8 mouse cellular contexts compared by ENCODE assay signal in genomic region chr11:32137719-32138613, GRCm38 (mm10).
DNase-seq lines count a peak whose midpoint lies in the region; ATAC-seq lines count a peak whose summit lies in the region.
"Had no signal": no experiment of that assay in that cellular context is flagged by ENCODE, and none has a peak within 500 bp of the region (broad histone marks: within the 10 kb centered on the region; RNA-seq: fewer than 3 reads in every experiment).

No protein-coding gene starts in this region.

- peak; percentile 90 for DNase-seq in MN1 (ENCODE audit: low spot score)
- DNase-seq in embryonic facial prominence, embryonic 11.5 days (ENCODE audit: low spot score): peak; percentile 19
- peak; percentile 52 for DNase-seq in kidney, adult 11 months
- peak; percentile 33 for DNase-seq in lung, postnatal 36 days
- DNase-seq in layer of hippocampus, postnatal 25 days (ENCODE audit: extremely low spot score in 1 of 2, low spot score in 1 of 2): no peak
- no peak for DNase-seq in heart, postnatal 25 days (ENCODE audit: low spot score)
- DNase-seq in spleen, adult 12 weeks (ENCODE audit: low spot score): no peak

- no peaks in the 10 kb centered on the region for H3K9me3 ChIP-seq in embryonic facial prominence, embryonic 11.5 days (replicated peaks; ENCODE audit: control insufficient read depth, low read length)

- ATAC-seq in embryonic facial prominence, embryonic 11.5 days (replicated peaks; ENCODE audit: insufficient number of reproducible peaks, low FRiP score, low TSS enrichment, low read depth): 0 out of 2 replicates have a peak, but pooled peaks have one; percentile 50

- H3K4me1 ChIP-seq in embryonic facial prominence, embryonic 11.5 days (ENCODE audit: control insufficient read depth, insufficient read depth, low read length): no peaks in the 10 kb centered on the region; the same call in 1 of the 2 replicates

- 38% methylated on average over 15 of the region's 15 CpGs for WGBS in embryonic facial prominence, embryonic 11.5 days

- H3K27ac ChIP-seq in embryonic facial prominence, embryonic 11.5 days (replicated peaks; ENCODE audit: low read depth, low read length): no peak overlapping the region

- no peaks in the 10 kb centered on the region for H3K36me3 ChIP-seq in embryonic facial prominence, embryonic 11.5 days (replicated peaks; ENCODE audit: control insufficient read depth, insufficient read depth, low read depth, low read length)

- H3K9ac ChIP-seq in embryonic facial prominence, embryonic 11.5 days (replicated peaks; ENCODE audit: low read length): no peak overlapping the region

- H3K27me3 ChIP-seq in embryonic facial prominence, embryonic 11.5 days (ENCODE audit: control insufficient read depth, insufficient read depth, low read length): no peaks in the 10 kb centered on the region

- intact Hi-C loops in heart, postnatal 25 days (cut with DNase I): no loop called here

- H3K4me2 ChIP-seq in embryonic facial prominence, embryonic 11.5 days (ENCODE audit: low read depth, low read length): no peak overlapping the region

- H3K4me3 ChIP-seq in embryonic facial prominence, embryonic 11.5 days (ENCODE audit: low read depth, low read length): no peak overlapping the region
- H3K4me3 ChIP-seq: myocyte had no signal

Comparison
In these comparisons a context has a peak if more than half of its experiments do, and no peak if none do; other contexts are left out.
1. DNase-seq: peak in MN1 (single experiment), embryonic facial prominence, embryonic 11.5 days (single experiment), kidney, adult 11 months (single experiment) and lung, postnatal 36 days (single experiment); none in layer of hippocampus, postnatal 25 days (0 of 2), heart, postnatal 25 days (single experiment) and spleen, adult 12 weeks (single experiment).